Mouse (Mus musculus) limb, embryonic 10.5 days (tissue): ENCODE data around the gene A4galt. TPM values are rescaled to one million over a fixed set of nuclear protein-coding genes. Genes with fewer than 3 reads are reported as not detected.

Experiments used
- DNase-seq: peaks from one replicate; pipeline ENCODE4 v3.0.0-alpha.2; 2017; ENCODE audit warnings: low spot score
- H3K27ac ChIP-seq: fragments of 300-500 bp; sonication (generic); 2 replicates; pipeline ENCODE4 v1.5.1; 2016; ENCODE audit warnings: mild to moderate bottlenecking
- H3K27me3 ChIP-seq: fragments of 300-500 bp; sonication (generic); 2 replicates; pipeline ENCODE4 v1.6.1; 2016; ENCODE audit warnings: low read depth, mild to moderate bottlenecking; ENCODE audit not compliant: poor library complexity, severe bottlenecking
- H3K36me3 ChIP-seq: fragments of 300-500 bp; sonication (generic); 2 replicates; pipeline ENCODE4 v1.6.1; 2016; ENCODE audit warnings: mild to moderate bottlenecking, moderate library complexity
- H3K4me1 ChIP-seq: fragments of 300-500 bp; sonication (generic); 2 replicates; pipeline ENCODE4 v1.6.1; 2016
- H3K4me3 ChIP-seq: fragments of 300-500 bp; sonication (generic); 2 replicates; pipeline ENCODE4 v1.5.1; 2016; ENCODE audit warnings: mild to moderate bottlenecking, moderate library complexity
- H3K9me3 ChIP-seq: fragments of 300-500 bp; sonication (generic); replicated peaks from 2 replicates; pipeline ENCODE4 v1.6.1; 2016; ENCODE audit warnings: mild to moderate bottlenecking
- WGBS: fragments of 180-500 bp; shearing (Covaris S2); methylation state at CpG from one replicate; pipeline ENCODE4 v1.1.7; 2016; 5-methylcytosine and 5-hydroxymethylcytosine counted together
- polyA plus RNA-seq: library from polyadenylated mRNA; unstranded; fragments of >200 nt; fragmentation: Nextera tagmentation; extraction: Ambion mirVana; gene quantifications from 2 replicates; pipeline ENCODE4 v1.2.1, GENCODE M21; 2016

A4galt gene
- polyA plus RNA-seq, 1 experiment from 2014 or later: not detected

DNA sequence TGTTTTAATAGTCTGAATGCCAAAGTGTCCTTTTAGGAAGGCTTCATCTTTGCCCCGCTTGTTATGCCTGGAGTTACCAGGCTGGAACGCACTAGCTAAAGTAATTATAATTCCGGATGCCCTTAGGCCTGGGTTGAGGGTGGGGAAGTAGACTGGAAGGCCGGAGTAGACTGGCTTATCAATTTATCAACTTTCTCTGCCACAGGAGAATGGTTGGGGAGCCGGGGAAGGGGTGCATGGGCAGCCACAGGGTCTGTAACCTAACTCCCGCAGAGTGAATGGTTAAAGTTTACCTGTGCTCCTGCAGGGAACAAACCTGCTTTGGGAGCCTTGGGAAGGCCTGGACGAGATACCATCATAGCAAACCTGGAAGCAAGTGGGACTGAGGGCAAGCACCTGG lies 4.4 kb upstream of the A4galt start:
- Histone ChIP-seq H3K36me3 (no peaks in the 10 kb centered on the region), H3K4me3 (no peak overlapping the region), H3K27ac (no peak overlapping the region), H3K27me3 (peaks cover 28% of the 10 kb centered on the region), H3K4me1 (peaks cover 9% of the 10 kb centered on the region), H3K9me3 (no peaks in the 10 kb centered on the region)
- WGBS: 89% methylated on average over 7 of the region's 7 CpGs
- DNase-seq: no peak

DNA sequence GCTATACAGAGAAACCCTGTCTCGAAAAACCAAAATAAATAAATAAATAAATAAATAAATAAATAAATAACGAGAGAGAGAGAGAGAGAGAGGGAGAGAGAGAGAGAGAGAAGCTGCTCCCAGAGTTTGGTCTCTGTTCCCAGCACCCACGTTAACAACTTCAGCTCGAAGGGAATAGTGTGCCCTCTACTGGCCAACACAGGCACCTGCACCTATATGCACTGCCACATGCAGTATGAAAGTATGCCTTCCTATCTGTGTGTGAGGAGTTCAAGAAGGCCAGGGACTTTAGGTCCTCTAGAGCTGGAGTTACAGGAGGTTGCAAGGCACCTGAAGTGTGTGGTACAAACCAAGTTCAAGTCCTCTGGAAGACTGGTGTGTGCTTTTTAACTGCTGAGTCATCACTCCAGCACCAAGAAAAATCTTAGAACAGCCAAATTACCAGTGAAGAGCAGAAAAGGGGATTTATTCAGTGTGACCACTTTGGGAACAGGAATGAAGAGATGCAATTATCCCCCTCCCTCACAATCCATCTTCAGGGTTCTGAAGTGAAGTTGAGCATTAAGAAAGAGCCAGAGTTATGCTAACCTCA lies 3.7 kb upstream of the A4galt start:
- H3K4me1 ChIP-seq: peaks cover 13% of the 10 kb centered on the region
- no peak overlapping the region for H3K4me3 ChIP-seq
- peaks cover 34% of the 10 kb centered on the region for H3K27me3 ChIP-seq
- H3K9me3 ChIP-seq: no peaks in the 10 kb centered on the region
- no peak for DNase-seq
- no peaks in the 10 kb centered on the region for H3K36me3 ChIP-seq
- no peak overlapping the region for H3K27ac ChIP-seq
- 95% methylated on average over 4 of the region's 4 CpGs for WGBS

DNA sequence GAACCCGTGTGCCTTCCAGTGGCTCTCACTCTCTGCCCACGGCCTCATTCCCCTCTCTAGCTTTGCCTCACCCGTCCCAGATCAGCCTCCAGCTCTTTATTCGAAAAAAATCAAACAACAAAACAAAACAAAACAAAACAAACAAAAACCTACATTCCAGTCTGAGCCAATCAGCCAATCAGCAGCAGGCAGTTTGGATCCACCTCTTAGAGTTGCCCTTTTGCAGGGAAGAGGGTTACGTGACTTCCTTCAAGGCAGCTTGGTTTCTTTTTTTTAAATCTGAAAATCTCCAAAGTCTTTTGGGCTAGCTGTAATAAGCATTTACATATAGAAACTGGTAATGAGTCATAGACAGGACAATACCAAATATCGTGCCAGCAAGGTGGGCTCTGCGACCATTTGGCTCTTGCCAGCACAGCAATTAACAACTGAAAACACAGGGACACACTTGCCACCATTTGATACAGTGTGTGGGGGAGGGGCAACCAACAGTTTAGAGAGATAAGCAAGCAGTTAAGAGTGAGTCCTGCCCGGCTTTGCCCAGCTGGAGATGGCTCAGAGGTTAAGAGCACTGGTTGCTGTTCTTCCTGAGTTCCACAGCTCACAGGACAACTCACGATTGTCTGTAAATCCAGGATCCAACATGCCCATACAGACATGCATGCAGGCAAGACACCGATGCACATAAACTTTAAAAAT lies 2.9 kb upstream of the A4galt start:
- 65% methylated on average over 10 of the region's 10 CpGs for WGBS
- no peak overlapping the region for H3K27ac ChIP-seq
- DNase-seq: no peak
- H3K36me3 ChIP-seq: no peaks in the 10 kb centered on the region
- H3K27me3 ChIP-seq: peaks cover 42% of the 10 kb centered on the region
- H3K9me3 ChIP-seq: no peaks in the 10 kb centered on the region
- H3K4me1 ChIP-seq: peaks cover 13% of the 10 kb centered on the region
- no peak overlapping the region for H3K4me3 ChIP-seq

DNA sequence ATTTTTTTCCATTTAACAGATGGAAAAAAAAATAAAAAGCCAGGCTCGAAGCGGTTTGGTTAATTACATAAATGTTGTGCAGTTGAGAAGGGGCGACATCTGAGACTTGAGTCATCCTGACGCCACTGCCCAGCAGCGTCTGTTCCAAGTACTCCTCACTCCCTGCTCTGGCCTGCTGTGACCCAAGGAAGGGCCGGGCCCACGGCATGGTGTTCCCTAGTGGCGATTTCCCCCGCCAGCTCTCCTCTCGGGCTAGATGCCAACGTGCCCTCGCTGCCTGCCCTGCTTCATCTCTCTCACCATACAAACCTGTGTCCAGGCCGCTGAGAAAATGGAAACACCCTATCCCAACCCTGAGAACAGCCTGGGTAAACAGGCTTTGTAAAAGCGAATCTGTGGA lies 486 bp upstream of the A4galt start:
- DNase-seq: no peak
- Histone ChIP-seq H3K36me3 (no peaks in the 10 kb centered on the region), H3K4me3 (no peak overlapping the region), H3K4me1 (peaks cover 13% of the 10 kb centered on the region), H3K27ac (no peak overlapping the region), H3K27me3 (peaks cover 58% of the 10 kb centered on the region), H3K9me3 (no peaks in the 10 kb centered on the region)
- 79% methylated on average over 14 of the region's 14 CpGs for WGBS

DNA sequence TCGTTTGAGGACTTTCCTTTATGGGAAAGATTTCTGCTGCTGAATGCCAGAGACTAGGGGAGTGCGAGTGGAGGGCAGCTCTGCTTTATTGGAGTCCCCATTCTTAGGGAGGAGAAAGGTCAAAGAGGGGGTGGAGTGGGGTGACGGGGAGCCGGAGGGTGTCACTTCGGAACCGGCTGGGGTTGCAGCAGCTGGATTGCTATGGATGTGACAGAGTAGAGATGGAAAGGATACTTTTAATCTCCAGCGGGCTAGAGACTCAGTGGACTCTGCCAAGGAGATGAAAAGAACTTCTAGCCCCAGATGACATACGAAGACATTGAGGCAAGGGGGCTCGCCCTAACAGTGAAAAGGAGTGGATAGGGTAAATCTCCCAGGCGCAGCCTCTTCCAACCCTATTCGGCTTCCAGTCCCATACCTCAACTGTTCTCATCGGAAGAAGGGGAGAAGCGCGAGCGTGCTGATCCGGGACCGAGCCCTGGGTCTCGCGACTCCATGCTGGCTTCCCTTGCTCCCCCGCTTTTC lies 861 bp downstream of the A4galt start:
- H3K4me1 ChIP-seq: peaks cover 13% of the 10 kb centered on the region
- no peak for DNase-seq
- H3K9me3 ChIP-seq: no peaks in the 10 kb centered on the region
- peaks cover 58% of the 10 kb centered on the region for H3K27me3 ChIP-seq
- 4% methylated on average over 20 of the region's 20 CpGs for WGBS
- H3K27ac ChIP-seq: no peak overlapping the region
- no peaks in the 10 kb centered on the region for H3K36me3 ChIP-seq
- peak overlapping the region; percentile 63 for H3K4me3 ChIP-seq

DNA sequence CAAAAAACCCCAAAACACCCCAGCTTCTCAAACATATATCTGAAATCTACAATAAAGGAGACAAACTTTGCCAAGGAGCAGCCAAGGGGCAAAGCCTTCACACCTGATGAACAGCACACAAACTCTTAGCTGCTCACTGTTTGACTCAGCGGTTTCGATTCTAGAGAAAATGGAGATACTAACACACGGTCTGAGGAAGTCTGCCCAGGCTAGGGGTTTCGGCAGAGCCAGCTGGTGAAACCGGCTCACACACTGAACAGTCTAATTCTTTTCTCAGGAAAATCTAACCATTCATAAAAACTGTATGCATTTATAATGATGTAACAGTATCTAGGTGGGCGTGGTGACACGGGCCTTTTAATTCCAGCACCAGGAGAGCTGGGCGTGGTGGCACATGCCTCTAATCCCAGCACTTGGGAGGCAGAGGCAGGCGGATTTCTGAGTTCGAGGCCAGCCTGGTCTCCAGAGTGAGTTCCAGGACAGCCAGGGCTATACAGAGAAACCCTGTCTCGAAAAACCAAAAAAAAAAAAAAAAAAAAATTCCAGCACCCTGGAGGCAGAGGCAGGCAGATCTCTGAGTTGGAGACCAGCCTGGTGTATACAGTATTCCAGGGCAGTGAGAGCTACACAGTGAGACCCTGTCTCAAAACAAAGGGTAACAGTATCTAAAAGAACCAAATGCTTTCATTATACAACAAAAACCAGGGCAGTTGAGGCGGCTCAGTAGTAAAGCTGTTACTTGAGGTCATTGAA lies 1.9 kb downstream of the A4galt start:
- no peaks in the 10 kb centered on the region for H3K9me3 ChIP-seq
- no peak for DNase-seq
- no peak overlapping the region for H3K27ac ChIP-seq
- H3K4me1 ChIP-seq: peaks cover 13% of the 10 kb centered on the region
- H3K27me3 ChIP-seq: peaks cover 58% of the 10 kb centered on the region
- H3K4me3 ChIP-seq: no peak overlapping the region
- WGBS: 92% methylated on average over 12 of the region's 12 CpGs
- no peaks in the 10 kb centered on the region for H3K36me3 ChIP-seq

DNA sequence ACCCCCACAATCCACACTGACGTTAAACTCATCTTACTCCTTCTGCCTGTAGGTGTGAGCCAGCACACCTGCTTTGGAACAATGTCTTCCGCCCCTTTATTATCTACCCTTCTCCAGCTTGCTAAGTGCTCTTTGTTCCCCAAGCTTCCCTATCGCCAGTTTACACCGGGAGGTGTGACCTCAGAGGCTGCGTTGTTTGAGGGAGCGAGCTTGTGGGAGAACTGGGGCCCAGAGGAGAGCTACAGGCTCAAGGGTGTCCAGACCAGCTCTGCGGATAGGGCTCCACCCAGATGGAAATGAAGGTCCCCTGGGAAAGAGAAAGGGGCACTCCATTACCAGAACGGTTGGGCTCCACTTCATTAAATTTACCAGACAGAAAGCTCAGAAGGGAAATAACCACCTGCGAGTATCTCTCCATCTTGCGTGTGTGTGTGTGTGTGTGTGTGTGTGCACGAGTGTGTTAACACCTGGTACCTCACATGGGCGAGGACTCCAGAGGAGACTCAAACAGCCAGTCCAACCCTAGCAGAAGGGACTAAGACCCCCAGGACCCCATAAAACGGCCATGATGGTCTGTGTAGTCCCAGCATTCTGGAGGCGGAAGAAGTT lies 3.2 kb downstream of the A4galt start:
- no peaks in the 10 kb centered on the region for H3K9me3 ChIP-seq
- H3K4me3 ChIP-seq: no peak overlapping the region
- no peak overlapping the region for H3K27ac ChIP-seq
- no peaks in the 10 kb centered on the region for H3K36me3 ChIP-seq
- H3K4me1 ChIP-seq: peaks cover 13% of the 10 kb centered on the region
- H3K27me3 ChIP-seq: peaks cover 54% of the 10 kb centered on the region
- no peak for DNase-seq
- 56% methylated on average over 14 of the region's 14 CpGs for WGBS

DNA sequence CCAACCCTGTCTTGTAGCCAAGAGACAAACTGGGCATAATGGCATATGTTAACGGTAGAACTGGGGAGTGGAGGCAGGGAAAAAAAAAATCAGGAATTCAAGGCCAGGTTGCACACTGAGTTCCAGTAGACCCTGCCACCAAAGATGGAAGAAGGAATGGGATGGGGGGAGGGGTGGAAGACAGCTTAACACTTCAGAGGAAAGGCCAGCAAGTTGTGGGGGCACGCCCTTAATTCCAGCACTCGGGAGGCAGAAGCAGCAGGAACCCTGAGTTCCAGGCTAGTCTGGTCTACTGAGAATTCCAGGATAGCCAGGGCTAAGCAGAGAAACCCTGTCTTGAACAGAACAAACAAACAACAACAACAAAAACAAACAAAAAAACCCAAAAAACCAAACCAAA lies 7.2 kb downstream of the A4galt start:
- no peaks in the 10 kb centered on the region for H3K36me3 ChIP-seq
- no peaks in the 10 kb centered on the region for H3K4me1 ChIP-seq
- H3K27me3 ChIP-seq: peaks cover 15% of the 10 kb centered on the region
- H3K4me3 ChIP-seq: no peak overlapping the region
- DNase-seq: no peak
- no peak overlapping the region for H3K27ac ChIP-seq
- WGBS: 70% methylated on average over 3 of the region's 3 CpGs
- H3K9me3 ChIP-seq: no peaks in the 10 kb centered on the region

DNA sequence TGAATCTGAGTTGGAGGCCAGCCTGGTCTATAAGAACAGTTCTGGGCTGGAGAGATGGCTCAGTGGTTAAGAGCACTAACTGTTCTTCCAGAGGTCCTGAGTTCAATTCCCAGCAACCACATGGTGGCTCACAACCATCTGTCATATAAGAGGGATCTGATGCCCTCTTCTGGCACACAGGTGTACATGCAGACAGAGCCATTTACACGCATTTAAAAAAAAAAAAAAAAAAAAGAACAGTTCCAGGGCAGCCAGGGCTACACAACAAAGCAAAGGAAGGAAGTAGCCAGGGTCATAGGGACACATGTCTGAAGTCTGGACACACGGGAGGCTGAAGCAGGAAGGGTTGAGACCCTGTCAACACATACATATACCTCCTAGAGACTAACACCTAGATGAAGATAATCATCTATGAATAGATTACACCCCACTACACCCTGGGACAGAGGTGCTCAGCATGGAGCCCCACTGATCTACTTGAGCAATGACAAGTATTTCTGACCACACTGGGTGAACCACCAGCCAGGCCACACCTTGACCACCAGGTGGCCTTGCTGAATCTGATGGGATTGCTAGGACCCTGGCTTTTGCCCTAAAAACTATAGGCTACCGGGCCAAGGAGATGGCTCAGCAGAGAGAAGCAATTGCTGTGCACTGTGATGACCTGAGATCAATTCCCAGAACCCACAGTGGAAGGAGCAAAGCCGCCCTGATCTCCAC lies 9.5 kb downstream of the A4galt start:
- Histone ChIP-seq H3K4me1 (no peaks in the 10 kb centered on the region), H3K36me3 (no peaks in the 10 kb centered on the region), H3K9me3 (no peaks in the 10 kb centered on the region), H3K4me3 (no peak overlapping the region), H3K27ac (no peak overlapping the region), H3K27me3 (no peaks in the 10 kb centered on the region)
- no peak for DNase-seq
- 87% methylated on average over 4 of the region's 4 CpGs for WGBS

DNA sequence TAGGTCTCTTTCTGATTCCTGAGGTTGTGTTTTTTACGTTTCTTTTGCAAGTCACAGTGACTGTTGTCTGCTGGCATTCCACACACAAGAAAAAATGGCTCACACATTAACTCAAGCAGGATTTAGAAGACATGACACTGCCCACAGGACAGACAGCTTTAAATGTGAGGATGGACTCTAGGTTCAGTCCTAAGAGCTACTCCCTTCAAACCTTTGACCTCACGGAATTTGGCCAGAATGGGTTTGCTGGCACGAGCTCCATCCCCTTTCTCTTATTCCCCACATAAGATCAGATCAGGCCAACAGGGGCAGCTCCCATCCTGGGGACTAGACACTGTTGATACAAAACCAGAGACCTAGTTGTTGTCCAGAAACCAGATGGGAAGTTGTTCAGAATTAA lies 10.1 kb downstream of the A4galt start:
- H3K4me3 ChIP-seq: no peak overlapping the region
- H3K27ac ChIP-seq: no peak overlapping the region
- H3K27me3 ChIP-seq: no peaks in the 10 kb centered on the region
- no peaks in the 10 kb centered on the region for H3K9me3 ChIP-seq
- no peak for DNase-seq
- H3K36me3 ChIP-seq: no peaks in the 10 kb centered on the region
- 88% methylated on average over 3 of the region's 3 CpGs for WGBS
- 0 out of 2 replicates have a peak, but pooled peaks cover 4% of the 10 kb centered on the region for H3K4me1 ChIP-seq

DNA sequence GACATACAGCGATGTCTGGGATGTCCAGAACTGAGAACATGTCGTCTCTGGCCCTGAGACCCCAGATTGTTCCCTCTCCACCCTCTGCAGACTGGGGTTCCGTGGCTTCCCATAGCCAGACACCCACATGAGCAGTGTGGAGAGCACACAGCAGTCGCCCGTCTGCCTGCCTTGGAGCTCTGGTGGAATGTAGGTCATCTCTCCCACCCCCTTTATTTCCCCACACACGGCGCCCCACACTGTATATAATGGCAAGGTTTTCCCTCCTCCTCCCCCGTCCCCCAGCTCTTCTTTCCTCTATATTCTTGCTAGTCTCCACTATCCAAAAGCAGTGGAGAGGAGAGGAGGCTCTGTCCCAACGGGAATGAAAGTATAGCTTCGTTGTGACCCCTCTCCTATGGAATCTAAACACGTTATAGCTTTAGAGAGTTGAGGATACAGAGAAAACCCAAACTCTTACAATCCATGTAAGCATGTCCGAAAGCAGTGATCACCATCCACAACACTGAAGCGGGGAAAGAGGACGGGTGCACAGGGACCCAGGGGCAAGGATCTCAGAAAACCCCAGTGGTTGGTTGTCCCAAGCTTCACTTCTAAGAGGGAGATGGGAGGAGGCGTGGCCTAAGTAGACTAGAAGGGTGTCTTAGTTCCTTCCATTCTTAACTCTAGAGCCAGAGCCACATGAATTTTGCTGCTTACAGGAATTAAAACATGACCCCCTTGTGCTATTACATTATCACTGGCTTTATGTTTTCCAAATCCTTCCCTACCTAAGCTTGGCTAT lies 13.9 kb downstream of the A4galt start:
- H3K27me3 ChIP-seq: no peaks in the 10 kb centered on the region
- no peak for DNase-seq
- no peaks in the 10 kb centered on the region for H3K36me3 ChIP-seq
- H3K4me3 ChIP-seq: no peak overlapping the region
- 0 out of 2 replicates have a peak, but pooled peaks cover 4% of the 10 kb centered on the region for H3K4me1 ChIP-seq
- 74% methylated on average over 15 of the region's 15 CpGs for WGBS
- H3K9me3 ChIP-seq: no peaks in the 10 kb centered on the region
- no peak overlapping the region for H3K27ac ChIP-seq

DNA sequence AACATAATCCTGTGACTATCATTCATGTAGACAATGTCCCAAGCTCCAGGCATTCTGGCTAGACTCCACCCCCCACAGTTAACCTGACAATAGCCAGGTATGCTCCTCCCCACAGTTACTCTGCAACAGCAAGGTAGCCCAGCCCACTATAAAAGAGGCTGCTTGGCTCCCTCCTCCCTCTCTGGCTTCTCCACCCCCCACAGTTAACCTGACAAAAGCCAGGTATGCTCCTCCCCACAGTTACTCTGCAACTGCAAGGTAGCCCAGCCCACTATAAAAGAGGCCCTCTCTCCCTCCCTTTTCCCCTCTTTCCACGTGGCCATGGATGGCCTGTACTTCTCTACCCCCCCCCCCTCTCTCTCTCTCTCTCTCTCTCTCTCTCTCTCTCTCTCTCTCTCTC lies 14.8 kb downstream of the A4galt start:
- Histone ChIP-seq H3K27me3 (no peaks in the 10 kb centered on the region), H3K9me3 (no peaks in the 10 kb centered on the region), H3K4me3 (no peak overlapping the region), H3K36me3 (no peaks in the 10 kb centered on the region), H3K4me1 (0 out of 2 replicates have a peak, but pooled peaks cover 4% of the 10 kb centered on the region), H3K27ac (no peak overlapping the region)
- WGBS: 13% methylated on average over 1 of the region's 1 CpGs
- no peak for DNase-seq
